ENCODE assay signal across 8 mouse cellular contexts in genomic region chr6:54758112-54758511, GRCm38 (mm10). TPM values are rescaled to one million over a fixed set of nuclear protein-coding genes. Genes with fewer than 3 reads are reported as not detected.
A peak's percentile ranks its signal among the peaks of the same experiment; 100 is the strongest.
DNase-seq lines count a peak whose midpoint lies in the region; ATAC-seq lines count a peak whose summit lies in the region.

No protein-coding gene starts in this region.

- no peak overlapping the region for H3K4me2 ChIP-seq in heart, embryonic 15.5 days

- peaks cover 26% of the 10 kb centered on the region for H3K4me1 ChIP-seq in heart, embryonic 15.5 days (replicated peaks)

- no peaks in the 10 kb centered on the region for H3K9me3 ChIP-seq in heart, embryonic 15.5 days (replicated peaks)

- peak; percentile 44 for DNase-seq in embryo, embryonic 10 days (ENCODE audit: low spot score)
- no peak for DNase-seq in embryo, embryonic 9.5 days (ENCODE audit: extremely low spot score)
- DNase-seq in cerebellum, adult 8-10 months: peak; percentile 34
- peak; percentile 53 to 54 for DNase-seq in left cerebral cortex, postnatal 36 days (ENCODE audit: low spot score in 2 of 2)
- peak; percentile 66 to 73 for DNase-seq in right cerebral cortex, adult 2 months (ENCODE audit: low spot score in 2 of 2)
- DNase-seq in gastrocnemius, postnatal 25 days: no peak

- H3K36me3 ChIP-seq in heart, embryonic 15.5 days: no peaks in the 10 kb centered on the region

- peak; percentile 21; the same call in 1 of the 2 replicates for ATAC-seq in heart, embryonic 15.5 days (replicated peaks; ENCODE audit: insufficient number of reproducible peaks, insufficient read depth, low FRiP score, low read depth)
- ATAC-seq in erythroblast, adult 5-6 weeks (replicated peaks; ENCODE audit: low FRiP score, poor library complexity, severe bottlenecking): no peak

- H3K27ac ChIP-seq in heart, embryonic 15.5 days: no peak overlapping the region

- WGBS in heart, embryonic 15.5 days: 14% methylated on average over 2 of the region's 2 CpGs

- H3K27me3 ChIP-seq in heart, embryonic 15.5 days: no peaks in the 10 kb centered on the region

- intact Hi-C loops in left cerebral cortex, postnatal 36 days (cut with DNase I): no loop called here

- no peak overlapping the region for H3K4me3 ChIP-seq in heart, embryonic 15.5 days

- no peak overlapping the region for H3K9ac ChIP-seq in heart, embryonic 15.5 days

RNA-seq across cellular contexts. Expression of gene Znrf2, which starts 58.6 kb away (rescaled TPM):
- polyA plus RNA-seq in heart, embryonic 15.5 days (2015; fragmentation: Nextera tagmentation; extraction: Ambion mirVana): 2.7 and 2.8 TPM in 2 replicates
- total RNA-seq in left cerebral cortex, postnatal 36 days (2021): 10 to 100 TPM; 14.3 to 15.9 TPM
- total RNA-seq in erythroblast, adult 5-6 weeks (2015; ENCODE audit: low replicate concordance): 14.4 and 19.4 TPM in 2 replicates
- 11.4 and 16.2 TPM in 2 replicates for total RNA-seq in erythroblast, adult 5-6 weeks (2017; ENCODE audit: low replicate concordance)
- total RNA-seq in gastrocnemius, postnatal 25 days (2021): 10 to 100 TPM; 11.5 to 13.1 TPM

Comparison
In these comparisons a context has a peak if more than half of its experiments do, and no peak if none do; other contexts are left out.
1. DNase-seq: peak in embryo, embryonic 10 days (single experiment), cerebellum, adult 8-10 months (single experiment), left cerebral cortex, postnatal 36 days (2 of 2) and right cerebral cortex, adult 2 months (2 of 2); none in embryo, embryonic 9.5 days (single experiment) and gastrocnemius, postnatal 25 days (single experiment).